Mouse (Mus musculus) adrenal gland, adult 18-20 months (tissue): ENCODE results near the gene Gm11037. TPM values are rescaled to one million over a fixed set of nuclear protein-coding genes. Genes with fewer than 3 reads are reported as not detected.
"Not testable (repeated sequence)": the region's sequence is repeated elsewhere in the genome, so short reads cannot be mapped to it uniquely, and the experiment has no call there.

Experiments
- DNase-seq, 2 experiments: peaks; one replicate each; pipeline ENCODE4 v3.0.0; 2021 to 2022; ENCODE audit warnings: low spot score in 2 of 2
- long read RNA-seq, 2 experiments: library from polyadenylated mRNA; stranded (forward); transcript quantifications; one replicate each; pipeline ENCODE4 v2.0.0; 2021
- total RNA-seq, 2 experiments: library from RNA; stranded (reverse); gene quantifications; 1 replicate in 1 of 2; 2 replicates in 1 of 2; pipeline ENCODE4 v1.2.3; 2021

The Gm11037 gene
- not detected for total RNA-seq
- long read RNA-seq, experiment 1 = 0 reads
- long read RNA-seq, experiment 2 = 0 reads

GRCm38 (mm10) chr2:131132930-131133547 lies at the start of gene Gm11037:
TSS of gene Gm11037 (plus strand) at chr2:131133497.
- DNase-seq = no peak

- DNase-seq = no peak
Observed at GRCm38 (mm10) chr2:131084206-131084605, 49.1 kb upstream of the Gm11037 start.

GRCm38 (mm10) chr2:131086667-131087390 lies 46.5 kb upstream of the Gm11037 start, which contains the start of gene Siglec1:
TSS of gene Siglec1 (minus strand) at chr2:131086765.
- DNase-seq = no peak

- no peak for DNase-seq
Observed at GRCm38 (mm10) chr2:131088581-131088980, 44.7 kb upstream of the Gm11037 start.

GRCm38 (mm10) chr2:131089634-131090033 lies 43.7 kb upstream of the Gm11037 start:
- no peak for DNase-seq

- DNase-seq = peak in 1 of 2 experiments; percentile 20
Observed at GRCm38 (mm10) chr2:131090852-131091251, 42.4 kb upstream of the Gm11037 start.

- DNase-seq = peak in 1 of 2 experiments; percentile 11
Observed at GRCm38 (mm10) chr2:131093577-131093976, 39.7 kb upstream of the Gm11037 start.

- DNase-seq = peak; percentile 76 to 80
Observed at GRCm38 (mm10) chr2:131094823-131095222, 38.5 kb upstream of the Gm11037 start.

- no peak for DNase-seq
Observed at GRCm38 (mm10) chr2:131096101-131096795, 37.0 kb upstream of the Gm11037 start.

GRCm38 (mm10) chr2:131097087-131097486 lies 36.2 kb upstream of the Gm11037 start:
- no peak for DNase-seq

GRCm38 (mm10) chr2:131101530-131101929 lies 31.8 kb upstream of the Gm11037 start:
- DNase-seq = no peak

- no peak for DNase-seq
Observed at GRCm38 (mm10) chr2:131104021-131104420, 29.3 kb upstream of the Gm11037 start.

- DNase-seq = not testable (repeated sequence)
Observed at GRCm38 (mm10) chr2:131105061-131105460, 28.2 kb upstream of the Gm11037 start.

GRCm38 (mm10) chr2:131105989-131106388 lies 27.3 kb upstream of the Gm11037 start:
- DNase-seq = peak in 1 of 2 experiments; percentile 0

- no peak for DNase-seq
Observed at GRCm38 (mm10) chr2:131118968-131119574, 14.2 kb upstream of the Gm11037 start.

- no peak for DNase-seq
Observed at GRCm38 (mm10) chr2:131124166-131124565, 9.1 kb upstream of the Gm11037 start.

GRCm38 (mm10) chr2:131125157-131125963 lies 7.9 kb upstream of the Gm11037 start:
- DNase-seq = no peak

GRCm38 (mm10) chr2:131125964-131126815 lies 7.1 kb upstream of the Gm11037 start:
- DNase-seq = no peak

- peak; percentile 42 to 58 for DNase-seq
Observed at GRCm38 (mm10) chr2:131127161-131127730, 6.1 kb upstream of the Gm11037 start, which contains the start of gene Hspa12b. TSS of gene Hspa12b (plus strand) at chr2:131127280.
